Comparison of ENCODE assay signal across 8 mouse cellular contexts in genomic region chr12:3890753-3891751, GRCm38 (mm10).
A peak's percentile ranks its signal among the peaks of the same experiment; 100 is the strongest.
DNase-seq lines count a peak whose midpoint lies in the region; ATAC-seq and TF ChIP-seq lines count a peak whose summit lies in the region.

No protein-coding gene starts in this region.

- no peak for TF ChIP-seq CTCF in gastrocnemius, adult 2 months (IDR thresholded peaks at IDR 0.05)

- H3K4me2 ChIP-seq in midbrain, embryonic 14.5 days (ENCODE audit: low read length) = peak overlapping the region; percentile 60

- peak overlapping the region; percentile 50 for H3K27ac ChIP-seq in gastrocnemius, adult 2 months
- H3K27ac ChIP-seq in midbrain, embryonic 14.5 days (replicated peaks; ENCODE audit: low read depth, low read length) = peak overlapping the region; percentile 86

- H3K9ac ChIP-seq in midbrain, embryonic 14.5 days (replicated peaks; ENCODE audit: low read length) = peak overlapping the region; percentile 58

- H3K4me1 ChIP-seq in midbrain, embryonic 14.5 days (ENCODE audit: control insufficient read depth, insufficient read depth, low read length) = peaks cover 76% of the 10 kb centered on the region

- DNase-seq in gastrocnemius, adult 2 months = peak; percentile 51
- no peak for DNase-seq in gastrocnemius, postnatal 36 days
- peak; percentile 97 for DNase-seq in embryo, embryonic 11 days
- DNase-seq in heart, postnatal 14 days = peak; percentile 39 to 42
- peak; percentile 74 for DNase-seq in liver
- DNase-seq in midbrain, embryonic 14.5 days = peak; percentile 90
- DNase-seq in testis, postnatal 14 days (ENCODE audit: low spot score) = peak; percentile 65
- no peak for DNase-seq in right cerebral cortex, adult 18-20 months

- H3K36me3 ChIP-seq in midbrain, embryonic 14.5 days (ENCODE audit: control insufficient read depth, insufficient read depth, low read length) = peaks cover 17% of the 10 kb centered on the region

- H3K4me3 ChIP-seq in gastrocnemius, adult 2 months = peak overlapping the region; percentile 68
- peak overlapping the region; percentile 43 for H3K4me3 ChIP-seq in midbrain, embryonic 14.5 days (replicated peaks; ENCODE audit: low read depth, low read length)

- intact Hi-C loops in gastrocnemius, adult 2 months (cut with DNase I) = no loop called here
- intact Hi-C loops in gastrocnemius, postnatal 36 days (cut with DNase I) = no loop called here
- intact Hi-C loops in heart, postnatal 14 days (cut with DNase I) = no loop called here

- ATAC-seq in midbrain, embryonic 14.5 days (ENCODE audit: low FRiP score, low TSS enrichment) = peak; percentile 75

- no peaks in the 10 kb centered on the region for H3K27me3 ChIP-seq in midbrain, embryonic 14.5 days (ENCODE audit: control insufficient read depth, insufficient read depth, low read length)

- 3% methylated on average over 43 of the region's 45 CpGs for WGBS in midbrain, embryonic 14.5 days

- H3K9me3 ChIP-seq in midbrain, embryonic 14.5 days (ENCODE audit: control insufficient read depth, low read length) = no peaks in the 10 kb centered on the region

Comparison
In these comparisons a context has a peak if more than half of its experiments do, and no peak if none do; other contexts are left out.
1. DNase-seq: peak in gastrocnemius, adult 2 months (single experiment), embryo, embryonic 11 days (single experiment), heart, postnatal 14 days (2 of 2), liver (single experiment), midbrain, embryonic 14.5 days (single experiment) and testis, postnatal 14 days (single experiment); none in gastrocnemius, postnatal 36 days (0 of 2) and right cerebral cortex, adult 18-20 months (single experiment).